ENCODE assay signal across 10 mouse cellular contexts in genomic region chr5:149283009-149283408, GRCm38 (mm10). TPM values are rescaled to one million over a fixed set of nuclear protein-coding genes. Genes with fewer than 3 reads are reported as not detected.
DNase-seq lines count a peak whose midpoint lies in the region; ATAC-seq and TF ChIP-seq lines count a peak whose summit lies in the region.
"Had no signal": no experiment of that assay in that cellular context is flagged by ENCODE, and none has a peak within 500 bp of the region (broad histone marks: within the 10 kb centered on the region; RNA-seq: fewer than 3 reads in every experiment).

No protein-coding gene starts in this region.

- H3K4me3 ChIP-seq in hindbrain, embryonic 11.5 days (ENCODE audit: low read depth, low read length) = no peak overlapping the region
- no peak overlapping the region for H3K4me3 ChIP-seq in hindbrain, embryonic 14.5 days (replicated peaks; ENCODE audit: low read length)
- no peak overlapping the region for H3K4me3 ChIP-seq in thymus, adult 2 months (ENCODE audit: control insufficient read depth, insufficient read depth, low read length)
- H3K4me3 ChIP-seq: embryonic facial prominence, embryonic 12.5 days; neural tube, embryonic 12.5 days had no signal

- H3K4me2 ChIP-seq in hindbrain, embryonic 11.5 days (replicated peaks; ENCODE audit: low read depth, low read length) = no peak overlapping the region
- no peak overlapping the region for H3K4me2 ChIP-seq in hindbrain, embryonic 14.5 days (replicated peaks)
- H3K4me2 ChIP-seq: embryonic facial prominence, embryonic 12.5 days; neural tube, embryonic 12.5 days had no signal

- ATAC-seq in hindbrain, embryonic 11.5 days (ENCODE audit: low FRiP score) = no peak
- no peak for ATAC-seq in hindbrain, embryonic 14.5 days (ENCODE audit: low FRiP score)

- H3K27me3 ChIP-seq in hindbrain, embryonic 11.5 days (ENCODE audit: control insufficient read depth, insufficient read depth, low read length) = no peaks in the 10 kb centered on the region
- no peaks in the 10 kb centered on the region for H3K27me3 ChIP-seq in hindbrain, embryonic 14.5 days (ENCODE audit: control insufficient read depth, insufficient read depth, low read length)
- H3K27me3 ChIP-seq in thymus, adult 2 months (ENCODE audit: control insufficient read depth, insufficient read depth, low read length) = no peaks in the 10 kb centered on the region
- H3K27me3 ChIP-seq: embryonic facial prominence, embryonic 12.5 days; neural tube, embryonic 12.5 days had no signal

- WGBS in hindbrain, embryonic 11.5 days = 78% methylated on average over 2 of the region's 2 CpGs
- WGBS in hindbrain, embryonic 14.5 days = 84% methylated on average over 2 of the region's 2 CpGs
- 95% methylated on average over 2 of the region's 2 CpGs for WGBS in thymus, adult 2 months

- peak; percentile 24 for DNase-seq in hindbrain, embryonic 11.5 days (ENCODE audit: low spot score)
- DNase-seq in hindbrain, embryonic 14.5 days (ENCODE audit: low spot score) = no peak
- peak; percentile 57 for DNase-seq in thymus, adult 2 months
- DNase-seq in thymus, adult 18-20 months = no peak
- DNase-seq in kidney, postnatal 4 days = peak; percentile 39 to 42
- DNase-seq in ovary, adult 18-20 months (ENCODE audit: low spot score) = no peak
- DNase-seq in layer of hippocampus, adult 8-10 months (ENCODE audit: low spot score in 2 of 2) = no peak
- DNase-seq in frontal cortex, postnatal 36 days (ENCODE audit: low spot score in 2 of 2) = no peak

- no peaks in the 10 kb centered on the region; the same call in 1 of the 2 replicates for H3K4me1 ChIP-seq in hindbrain, embryonic 11.5 days (replicated peaks; ENCODE audit: control insufficient read depth, insufficient read depth, low read length)
- H3K4me1 ChIP-seq in hindbrain, embryonic 14.5 days (replicated peaks; ENCODE audit: control insufficient read depth, insufficient read depth, low read length) = peaks cover 16% of the 10 kb centered on the region; the same call in 1 of the 2 replicates
- H3K4me1 ChIP-seq in thymus, adult 2 months (replicated peaks; ENCODE audit: control insufficient read depth, insufficient read depth, low read length) = 0 out of 2 replicates have a peak, but pooled peaks cover 2% of the 10 kb centered on the region

- no peak overlapping the region for H3K27ac ChIP-seq in hindbrain, embryonic 11.5 days (ENCODE audit: low read depth, low read length)
- no peak overlapping the region for H3K27ac ChIP-seq in hindbrain, embryonic 14.5 days
- no peak overlapping the region for H3K27ac ChIP-seq in thymus, adult 2 months (ENCODE audit: control insufficient read depth, insufficient read depth, low read length)
- H3K27ac ChIP-seq: embryonic facial prominence, embryonic 12.5 days; neural tube, embryonic 12.5 days had no signal

- no peak for TF ChIP-seq CTCF in thymus, adult 2 months (IDR thresholded peaks at IDR 0.05; ENCODE audit: borderline replicate concordance, control insufficient read depth, extremely low read depth, insufficient read depth, low read length, poor library complexity)

- H3K9ac ChIP-seq in hindbrain, embryonic 11.5 days (ENCODE audit: low read depth, low read length) = no peak overlapping the region
- no peak overlapping the region for H3K9ac ChIP-seq in hindbrain, embryonic 14.5 days
- H3K9ac ChIP-seq: embryonic facial prominence, embryonic 12.5 days; neural tube, embryonic 12.5 days had no signal

- H3K9me3 ChIP-seq in hindbrain, embryonic 11.5 days (ENCODE audit: control insufficient read depth, low read length) = 0 out of 2 replicates have a peak, but pooled peaks cover 4% of the 10 kb centered on the region
- no peaks in the 10 kb centered on the region for H3K9me3 ChIP-seq in hindbrain, embryonic 14.5 days (ENCODE audit: control insufficient read depth, low read length)
- H3K9me3 ChIP-seq: neural tube, embryonic 12.5 days had no signal

- no peak for TF ChIP-seq POLR2A in thymus, adult 2 months (IDR thresholded peaks at IDR 0.05; ENCODE audit: control insufficient read depth, extremely low read depth, insufficient read depth, low read length, poor library complexity)

- H3K36me3 ChIP-seq in hindbrain, embryonic 11.5 days (ENCODE audit: control insufficient read depth, insufficient read depth, low read length) = no peaks in the 10 kb centered on the region
- H3K36me3 ChIP-seq in hindbrain, embryonic 14.5 days (replicated peaks; ENCODE audit: control insufficient read depth, insufficient read depth) = no peaks in the 10 kb centered on the region
- no peaks in the 10 kb centered on the region for H3K36me3 ChIP-seq in thymus, adult 2 months (ENCODE audit: control insufficient read depth, insufficient read depth, low read length)
- H3K36me3 ChIP-seq: embryonic facial prominence, embryonic 12.5 days; neural tube, embryonic 12.5 days had no signal

RNA-seq across cellular contexts. Expression of gene Alox5ap, which starts 18.4 kb away (rescaled TPM):
- polyA plus RNA-seq in hindbrain, embryonic 11.5 days (2014; fragmentation: Nextera tagmentation; extraction: Ambion mirVana) = 5.6 and 6.9 TPM in 2 replicates
- polyA plus RNA-seq in hindbrain, embryonic 14.5 days (2014; fragmentation: Nextera tagmentation; extraction: Ambion mirVana) = 9.5 and 14.8 TPM in 2 replicates
- polyA plus RNA-seq in thymus, adult 2 months (2012; rRNA removed) = 31.6 and 50.1 TPM in 2 replicates
- total RNA-seq in layer of hippocampus, adult 8-10 months (2022) = 10 to 100 TPM; 10.3 to 19.4 (median 11.9) TPM

Comparison
In these comparisons a context has a peak if more than half of its experiments do, and no peak if none do; other contexts are left out.
1. DNase-seq: peak in hindbrain, embryonic 11.5 days (single experiment), thymus, adult 2 months (single experiment) and kidney, postnatal 4 days (2 of 2); none in hindbrain, embryonic 14.5 days (single experiment), thymus, adult 18-20 months (0 of 2), ovary, adult 18-20 months (single experiment), layer of hippocampus, adult 8-10 months (0 of 2) and frontal cortex, postnatal 36 days (0 of 2).